Mouse (Mus musculus) stomach, embryonic 14.5 days (tissue): ENCODE results near the gene Heatr5b. TPM values are rescaled to one million over a fixed set of nuclear protein-coding genes. Genes with fewer than 3 reads are reported as not detected.

Source experiments
- ATAC-seq: fragments of 200-750 bp; cut with Nextera tagmentation; 2 replicates; pipeline ENCODE4 v1.8.0; 2017; ENCODE audit warnings: low read depth, moderate TSS enrichment; ENCODE audit not compliant: insufficient number of reproducible peaks, insufficient read depth, low FRiP score
- H3K27ac ChIP-seq: fragments of 300-500 bp; sonication (generic); 2 replicates; pipeline ENCODE4 v1.5.1; 2014; ENCODE audit warnings: mild to moderate bottlenecking, low read length, moderate library complexity, mixed read lengths
- H3K27me3 ChIP-seq: fragments of 300-500 bp; sonication (generic); 2 replicates; pipeline ENCODE4 v1.6.1; 2014; ENCODE audit warnings: low read length, control low read depth, mixed read lengths; ENCODE audit not compliant: control insufficient read depth, insufficient read depth
- H3K36me3 ChIP-seq: fragments of 300-500 bp; sonication (generic); 2 replicates; pipeline ENCODE4 v1.6.1; 2014; ENCODE audit warnings: mild to moderate bottlenecking, control low read depth, low read length, moderate library complexity, mixed read lengths; ENCODE audit not compliant: control insufficient read depth, insufficient read depth
- H3K4me1 ChIP-seq: fragments of 300-500 bp; sonication (generic); 2 replicates; pipeline ENCODE4 v1.6.1; 2014; ENCODE audit warnings: low read length, control low read depth, mixed read lengths; ENCODE audit not compliant: control insufficient read depth, insufficient read depth
- H3K4me2 ChIP-seq: fragments of 300-500 bp; sonication (generic); replicated peaks from 2 replicates; pipeline ENCODE4 v1.6.1; 2014; ENCODE audit warnings: low read depth, low read length, control low read depth
- H3K4me3 ChIP-seq: fragments of 300-500 bp; sonication (generic); 2 replicates; pipeline ENCODE4 v1.5.1; 2014; ENCODE audit warnings: low read depth, low read length, control low read depth
- H3K9ac ChIP-seq: fragments of 300-500 bp; sonication (generic); replicated peaks from 2 replicates; pipeline ENCODE4 v1.6.1; 2014; ENCODE audit warnings: low read depth, mild to moderate bottlenecking, control low read depth, low read length, moderate library complexity, mixed read lengths
- H3K9me3 ChIP-seq: fragments of 300-500 bp; sonication (generic); 2 replicates; pipeline ENCODE4 v1.6.1; 2016; ENCODE audit warnings: low read depth, low read length, control low read depth; ENCODE audit not compliant: control insufficient read depth
- WGBS: fragments of 180-500 bp; shearing (Covaris S2); extraction: QIAGEN DNeasy Blood & Tissue Kit; methylation state at CpG from one replicate; pipeline ENCODE4 v1.1.7; 2014; 5-methylcytosine and 5-hydroxymethylcytosine counted together
- polyA plus RNA-seq: library from polyadenylated mRNA; unstranded; fragments of >200 nt; fragmentation: Nextera tagmentation; extraction: Ambion mirVana; gene quantifications from 2 replicates; pipeline ENCODE4 v1.2.1, GENCODE M21; 2014

Gene Heatr5b
- polyA plus RNA-seq, 1 experiment from 2014 or later, result 12.5 TPM

GRCm38 (mm10) chr17:78734806-78735205 is 100.4 kb downstream of the Heatr5b start:
- Histone ChIP-seq H3K4me1 (peaks cover 6% of the 10 kb centered on the region), H3K36me3 (no peaks in the 10 kb centered on the region), H3K4me2 (peak overlapping the region; percentile 66), H3K9ac (no peak overlapping the region), H3K27ac (no peak overlapping the region), H3K9me3 (no peaks in the 10 kb centered on the region), H3K27me3 (no peaks in the 10 kb centered on the region), H3K4me3 (peak overlapping the region; percentile 64; the same call in 1 of the 2 replicates)
- no peak for ATAC-seq
- 67% methylated on average over 10 of the region's 10 CpGs for WGBS

GRCm38 (mm10) chr17:78732056-78732455 is 103.1 kb downstream of the Heatr5b start:
- Histone ChIP-seq H3K4me2 (no peak overlapping the region), H3K4me1 (peaks cover 6% of the 10 kb centered on the region), H3K9ac (no peak overlapping the region), H3K27ac (no peak overlapping the region), H3K9me3 (no peaks in the 10 kb centered on the region), H3K4me3 (no peak overlapping the region), H3K27me3 (no peaks in the 10 kb centered on the region), H3K36me3 (no peaks in the 10 kb centered on the region)
- no peak for ATAC-seq
- WGBS, result 82% methylated on average over 1 of the region's 1 CpGs

DNA sequence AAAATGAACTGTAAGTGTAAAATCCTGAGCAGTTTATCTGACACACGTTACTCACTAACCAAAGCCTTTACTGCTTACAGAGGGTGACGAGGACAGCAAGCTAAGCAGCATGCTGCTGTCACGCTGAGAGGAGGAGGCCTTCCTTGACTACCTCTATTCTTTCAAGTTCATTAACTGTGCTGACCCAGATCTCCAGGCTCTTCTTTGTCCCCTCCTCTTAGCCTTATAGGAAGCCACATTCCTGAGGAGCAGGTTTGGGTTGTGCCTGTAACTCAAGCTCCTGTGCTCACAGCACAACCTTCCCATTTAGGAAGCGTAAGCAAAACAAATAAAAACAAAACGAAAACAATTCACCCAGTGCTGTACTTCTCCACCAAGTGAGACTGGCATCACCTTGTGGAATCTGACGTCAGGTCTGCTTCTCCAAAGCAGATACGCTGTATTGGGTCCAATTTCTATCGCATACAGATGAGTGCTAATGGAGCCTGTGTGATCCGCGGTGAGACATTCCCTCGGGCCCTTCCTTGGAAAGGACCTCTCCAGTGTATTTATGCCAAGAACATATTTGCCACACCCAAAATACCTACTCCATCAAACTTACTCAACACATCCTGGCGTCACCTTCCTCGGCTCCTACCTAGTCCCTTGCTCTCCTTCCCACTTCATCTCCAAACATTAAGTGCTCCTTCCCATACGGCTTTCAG is 108.3 kb downstream of the Heatr5b start:
- Histone ChIP-seq H3K9ac (no peak overlapping the region), H3K4me3 (no peak overlapping the region), H3K27ac (no peak overlapping the region), H3K4me2 (no peak overlapping the region), H3K9me3 (no peaks in the 10 kb centered on the region), H3K36me3 (no peaks in the 10 kb centered on the region), H3K4me1 (no peaks in the 10 kb centered on the region), H3K27me3 (no peaks in the 10 kb centered on the region)
- ATAC-seq, result no peak
- 73% methylated on average over 14 of the region's 14 CpGs for WGBS

DNA sequence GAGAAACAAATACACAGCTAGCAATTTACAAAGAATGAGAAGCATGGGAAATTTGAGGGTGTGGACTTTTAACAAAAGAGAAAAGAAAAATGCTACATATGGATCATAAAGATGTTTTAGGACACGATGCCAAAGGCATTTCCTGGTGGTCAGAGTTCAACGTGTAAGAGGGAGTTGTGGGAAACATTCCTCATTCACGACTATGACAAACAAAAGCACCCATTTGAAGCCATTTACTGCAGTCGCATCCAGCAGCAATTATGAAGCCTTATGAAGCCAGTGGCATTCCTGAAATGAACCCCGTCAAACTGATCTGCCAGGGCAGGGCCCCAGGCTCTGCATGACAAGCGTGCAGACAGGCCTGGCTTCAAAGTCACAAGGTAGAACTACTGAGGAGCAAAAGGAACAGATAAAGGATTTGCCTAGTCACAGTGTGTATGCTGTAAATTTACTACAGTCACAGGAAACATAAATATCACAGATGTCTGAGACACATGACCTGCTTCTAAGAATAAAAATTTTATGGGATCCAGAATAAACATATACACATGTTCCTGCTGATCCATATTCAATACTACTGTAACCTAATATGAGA is 110.6 kb downstream of the Heatr5b start:
- Histone ChIP-seq H3K9ac (no peak overlapping the region), H3K36me3 (no peaks in the 10 kb centered on the region), H3K4me1 (no peaks in the 10 kb centered on the region), H3K27ac (no peak overlapping the region), H3K4me3 (no peak overlapping the region), H3K9me3 (no peaks in the 10 kb centered on the region), H3K27me3 (no peaks in the 10 kb centered on the region), H3K4me2 (no peak overlapping the region)
- WGBS, result 45% methylated on average over 6 of the region's 6 CpGs
- no peak for ATAC-seq

DNA sequence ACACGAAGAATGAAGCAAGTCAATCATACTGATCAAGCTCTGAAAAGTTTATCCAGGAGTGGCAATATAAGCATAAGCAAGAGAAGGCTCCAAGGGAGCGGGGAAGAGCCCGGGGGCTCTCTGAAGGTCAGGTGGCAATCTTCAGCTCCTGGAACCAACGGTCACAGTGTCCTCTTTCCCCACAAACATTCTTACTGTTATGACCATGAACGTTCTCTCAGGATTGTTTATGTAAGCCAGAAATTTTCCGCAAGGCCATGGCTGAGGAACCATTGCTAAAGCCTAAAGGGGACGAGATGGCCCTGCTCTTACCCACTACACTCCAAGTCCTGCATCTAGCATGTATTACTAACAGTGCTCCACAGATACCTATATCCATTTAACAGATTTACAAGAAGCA is 113.5 kb downstream of the Heatr5b start:
- ATAC-seq, result no peak
- WGBS, result 78% methylated on average over 7 of the region's 7 CpGs
- no peaks in the 10 kb centered on the region for H3K9me3 ChIP-seq
- H3K9ac ChIP-seq, result no peak overlapping the region
- no peaks in the 10 kb centered on the region for H3K36me3 ChIP-seq
- no peak overlapping the region for H3K4me3 ChIP-seq
- no peaks in the 10 kb centered on the region for H3K27me3 ChIP-seq
- no peak overlapping the region for H3K27ac ChIP-seq
- H3K4me2 ChIP-seq, result no peak overlapping the region
- no peaks in the 10 kb centered on the region for H3K4me1 ChIP-seq

- H3K4me3 ChIP-seq, result no peak overlapping the region
- 78% methylated on average over 13 of the region's 13 CpGs for WGBS
These were observed 116.1 kb downstream of the Heatr5b start for GRCm38 (mm10) chr17:78719086-78719485.

DNA sequence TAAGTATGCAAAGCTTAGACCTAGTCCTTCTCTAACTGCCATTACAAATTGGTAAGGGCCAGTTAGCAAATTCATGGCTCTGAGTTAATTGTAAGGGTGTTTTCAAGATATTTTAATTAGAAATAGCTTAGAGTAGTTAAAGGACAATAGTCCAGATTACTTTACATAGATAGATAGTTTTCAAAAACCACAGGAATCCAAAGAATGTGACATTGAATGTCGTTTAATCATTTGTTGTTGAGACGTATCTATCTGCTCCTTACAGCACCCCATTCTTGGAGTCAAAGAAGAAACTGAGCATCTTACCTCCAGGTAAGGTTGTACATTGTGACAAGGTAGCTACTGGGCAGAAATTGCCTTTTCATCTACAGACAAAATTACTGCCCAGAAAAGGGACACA is 124.9 kb downstream of the Heatr5b start:
- no peak overlapping the region for H3K4me3 ChIP-seq
- H3K4me2 ChIP-seq, result no peak overlapping the region
- no peaks in the 10 kb centered on the region for H3K27me3 ChIP-seq
- no peak overlapping the region for H3K9ac ChIP-seq
- no peaks in the 10 kb centered on the region for H3K4me1 ChIP-seq
- no peak for ATAC-seq
- no peaks in the 10 kb centered on the region for H3K36me3 ChIP-seq
- 58% methylated on average over 2 of the region's 2 CpGs for WGBS
- H3K27ac ChIP-seq, result no peak overlapping the region
- no peaks in the 10 kb centered on the region for H3K9me3 ChIP-seq

More at GRCm38 (mm10) chr17:78719086-78719485, 116.1 kb downstream of the Heatr5b start:
- no peaks in the 10 kb centered on the region for H3K9me3 ChIP-seq
- no peaks in the 10 kb centered on the region for H3K4me1 ChIP-seq
- H3K27ac ChIP-seq, result no peak overlapping the region
- ATAC-seq, result no peak
- H3K9ac ChIP-seq, result no peak overlapping the region
- no peak overlapping the region for H3K4me2 ChIP-seq
- no peaks in the 10 kb centered on the region for H3K27me3 ChIP-seq
- no peaks in the 10 kb centered on the region for H3K36me3 ChIP-seq

DNA sequence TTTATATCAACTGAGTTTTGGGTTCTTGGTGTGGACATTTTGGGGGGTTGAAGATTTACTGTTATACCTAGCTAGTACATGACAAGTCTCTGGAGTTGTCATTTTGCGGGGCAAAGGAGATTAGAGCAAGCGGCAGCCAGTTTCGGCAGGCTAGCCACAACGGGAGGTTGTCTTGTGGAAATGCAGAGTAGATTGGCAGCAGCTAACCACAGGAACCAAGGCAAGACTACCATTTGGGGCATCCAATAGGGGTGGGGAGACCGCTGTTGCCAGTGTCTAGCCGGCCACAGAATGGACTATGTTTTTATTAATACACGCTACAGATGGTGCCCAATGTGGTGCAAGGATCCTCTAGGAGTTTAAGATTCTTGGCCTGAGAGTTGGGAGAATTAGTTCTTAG is 126.7 kb downstream of the Heatr5b start:
- H3K4me2 ChIP-seq, result no peak overlapping the region

More for the DNA sequence above, 126.7 kb downstream of the Heatr5b start:
- Histone ChIP-seq H3K4me1 (no peaks in the 10 kb centered on the region), H3K9ac (no peak overlapping the region), H3K27ac (no peak overlapping the region), H3K9me3 (no peaks in the 10 kb centered on the region), H3K36me3 (no peaks in the 10 kb centered on the region), H3K4me3 (no peak overlapping the region), H3K27me3 (no peaks in the 10 kb centered on the region)
- 83% methylated on average over 7 of the region's 7 CpGs for WGBS
- no peak for ATAC-seq
